Mouse (Mus musculus) kidney, postnatal 0 days (tissue): ENCODE results near the gene Abca8b. TPM values are rescaled to one million over a fixed set of nuclear protein-coding genes. Genes with fewer than 3 reads are reported as not detected.
"Not testable (repeated sequence)": the region's sequence is repeated elsewhere in the genome, so short reads cannot be mapped to it uniquely, and the experiment has no call there.

Source experiments
- ATAC-seq: fragments of 200-750 bp; cut with Nextera tagmentation; replicated peaks from 2 replicates; pipeline ENCODE4 v1.8.0; 2017; ENCODE audit warnings: low read depth, moderate number of reproducible peaks, moderate TSS enrichment, moderate library complexity; ENCODE audit not compliant: low FRiP score
- DNase-seq: peaks from one replicate; pipeline ENCODE4 v3.0.0-alpha.2; 2016; ENCODE audit warnings: low spot score
- H3K27ac ChIP-seq: fragments of 300-500 bp; sonication (generic); 2 replicates; pipeline ENCODE4 v1.5.1; 2014; ENCODE audit warnings: mild to moderate bottlenecking
- H3K27me3 ChIP-seq: fragments of 300-500 bp; sonication (generic); 2 replicates; pipeline ENCODE4 v1.6.1; 2014; ENCODE audit warnings: low read length, mixed read lengths; ENCODE audit not compliant: insufficient read depth
- H3K36me3 ChIP-seq: fragments of 300-500 bp; sonication (generic); 2 replicates; pipeline ENCODE4 v1.6.1; 2014; ENCODE audit warnings: low read length, mixed read lengths; ENCODE audit not compliant: insufficient read depth
- H3K4me1 ChIP-seq: fragments of 300-500 bp; sonication (generic); replicated peaks from 2 replicates; pipeline ENCODE4 v1.6.1; 2014; ENCODE audit warnings: antibody characterized with exemption, low read length, mixed read lengths; ENCODE audit not compliant: insufficient read depth
- H3K4me2 ChIP-seq: fragments of 300-500 bp; sonication (generic); 2 replicates; pipeline ENCODE4 v1.6.1; 2014; ENCODE audit warnings: mild to moderate bottlenecking, low read length, moderate library complexity, mixed read lengths
- H3K4me3 ChIP-seq: fragments of 300-500 bp; sonication (generic); replicated peaks from 2 replicates; pipeline ENCODE4 v1.5.1; 2014; ENCODE audit warnings: low read depth, low read length
- H3K9ac ChIP-seq: fragments of 300-500 bp; sonication (generic); 2 replicates; pipeline ENCODE4 v1.6.1; 2014; ENCODE audit warnings: low read depth, low read length
- H3K9me3 ChIP-seq: fragments of 300-500 bp; sonication (generic); replicated peaks from 2 replicates; pipeline ENCODE4 v1.6.1; 2016; ENCODE audit warnings: low read length, inconsistent platforms, mixed read lengths
- CTCF ChIP-seq: IDR thresholded peaks from 2 replicates; pipeline ENCODE4 v1.5.1; 2016; ENCODE audit warnings: antibody characterized with exemption, low read depth, mild to moderate bottlenecking, moderate library complexity
- WGBS: fragments of 180-500 bp; shearing (Covaris S2); extraction: QIAGEN DNeasy Blood & Tissue Kit; methylation state at CpG from one replicate; pipeline ENCODE4 v1.1.7; 2014; 5-methylcytosine and 5-hydroxymethylcytosine counted together
- polyA plus RNA-seq: library from polyadenylated mRNA; unstranded; fragments of >200 nt; fragmentation: Nextera tagmentation; extraction: Ambion mirVana; gene quantifications from 2 replicates; pipeline ENCODE4 v1.2.1, GENCODE M21; 2015

The Abca8b gene
- polyA plus RNA-seq, 1 experiment from 2014 or later, result 0.38 TPM

- Histone ChIP-seq H3K9ac (no peak overlapping the region), H3K27ac (no peak overlapping the region), H3K36me3 (no peaks in the 10 kb centered on the region), H3K4me3 (no peak overlapping the region), H3K27me3 (no peaks in the 10 kb centered on the region), H3K9me3 (no peaks in the 10 kb centered on the region), H3K4me1 (no peaks in the 10 kb centered on the region), H3K4me2 (no peak overlapping the region)
- ATAC-seq, result no peak
- no peak for DNase-seq
- WGBS, result 85% methylated on average over 4 of the region's 4 CpGs
- no peak for TF ChIP-seq CTCF
Measured at GRCm38 (mm10) chr11:109961495-109962492, 33.9 kb downstream of the Abca8b start.

GRCm38 (mm10) chr11:109955185-109955584 is 40.5 kb downstream of the Abca8b start:
- Histone ChIP-seq H3K36me3 (no peaks in the 10 kb centered on the region), H3K9ac (no peak overlapping the region), H3K4me3 (no peak overlapping the region), H3K4me2 (no peak overlapping the region), H3K27ac (no peak overlapping the region), H3K9me3 (no peaks in the 10 kb centered on the region), H3K4me1 (no peaks in the 10 kb centered on the region), H3K27me3 (no peaks in the 10 kb centered on the region)
- ATAC-seq (no peak), DNase-seq (no peak)
- WGBS, result 89% methylated on average over 1 of the region's 1 CpGs
- peak; percentile 41 for TF ChIP-seq CTCF

GRCm38 (mm10) chr11:109936915-109937314 is 58.7 kb downstream of the Abca8b start:
- DNase-seq, result no peak
- ATAC-seq, result no peak
- no peaks in the 10 kb centered on the region for H3K27me3 ChIP-seq
- H3K36me3 ChIP-seq, result no peaks in the 10 kb centered on the region
- no peaks in the 10 kb centered on the region for H3K4me1 ChIP-seq
- no peaks in the 10 kb centered on the region for H3K9me3 ChIP-seq
- H3K4me3 ChIP-seq, result no peak overlapping the region
- no peak for TF ChIP-seq CTCF
- H3K27ac ChIP-seq, result no peak overlapping the region
- H3K9ac ChIP-seq, result no peak overlapping the region
- 88% methylated on average over 5 of the region's 5 CpGs for WGBS
- no peak overlapping the region for H3K4me2 ChIP-seq

- not testable (repeated sequence) for ATAC-seq, H3K4me2 ChIP-seq, H3K27ac ChIP-seq, H3K36me3 ChIP-seq, H3K27me3 ChIP-seq, H3K9me3 ChIP-seq, DNase-seq, H3K4me3 ChIP-seq, H3K9ac ChIP-seq, H3K4me1 ChIP-seq
- WGBS, result 7% methylated on average over 4 of the region's 4 CpGs
Measured at GRCm38 (mm10) chr11:109933207-109933606, 62.4 kb downstream of the Abca8b start.

- DNase-seq (no peak), ATAC-seq (no peak)
- Histone ChIP-seq H3K36me3 (no peaks in the 10 kb centered on the region), H3K4me3 (no peak overlapping the region), H3K27me3 (no peaks in the 10 kb centered on the region), H3K9me3 (no peaks in the 10 kb centered on the region), H3K4me1 (no peaks in the 10 kb centered on the region), H3K4me2 (no peak overlapping the region), H3K9ac (no peak overlapping the region), H3K27ac (no peak overlapping the region)
- no peak for TF ChIP-seq CTCF
- 84% methylated on average over 2 of the region's 2 CpGs for WGBS
Measured at GRCm38 (mm10) chr11:109928489-109928888, 67.2 kb downstream of the Abca8b start.

- TF ChIP-seq CTCF, result no peak
- Histone ChIP-seq H3K9ac (no peak overlapping the region), H3K4me3 (no peak overlapping the region), H3K27ac (no peak overlapping the region), H3K9me3 (no peaks in the 10 kb centered on the region), H3K4me2 (no peak overlapping the region), H3K4me1 (no peaks in the 10 kb centered on the region), H3K36me3 (no peaks in the 10 kb centered on the region), H3K27me3 (no peaks in the 10 kb centered on the region)
- WGBS, result 42% methylated on average over 7 of the region's 7 CpGs
- DNase-seq (peak; percentile 65), ATAC-seq (no peak)
Measured at GRCm38 (mm10) chr11:109926718-109927680, 68.6 kb downstream of the Abca8b start.
